Mouse (Mus musculus) bone marrow, adult 2 months (tissue): Measurements from ENCODE around the gene Arhgap10.

Experiments
- CTCF ChIP-seq: fragments of 200-500 bp; IDR thresholded peaks from 2 replicates; pipeline ENCODE4 v1.5.1; 2011; ENCODE audit warnings: low read length, control low read depth; ENCODE audit not compliant: control insufficient read depth, insufficient read depth
- POLR2A ChIP-seq: fragments of 200-500 bp; IDR thresholded peaks from 2 replicates; pipeline ENCODE4 v1.6.1; 2011; ENCODE audit warnings: low read depth, mild to moderate bottlenecking, control low read depth, low read length, borderline replicate concordance; ENCODE audit not compliant: control insufficient read depth

DNA sequence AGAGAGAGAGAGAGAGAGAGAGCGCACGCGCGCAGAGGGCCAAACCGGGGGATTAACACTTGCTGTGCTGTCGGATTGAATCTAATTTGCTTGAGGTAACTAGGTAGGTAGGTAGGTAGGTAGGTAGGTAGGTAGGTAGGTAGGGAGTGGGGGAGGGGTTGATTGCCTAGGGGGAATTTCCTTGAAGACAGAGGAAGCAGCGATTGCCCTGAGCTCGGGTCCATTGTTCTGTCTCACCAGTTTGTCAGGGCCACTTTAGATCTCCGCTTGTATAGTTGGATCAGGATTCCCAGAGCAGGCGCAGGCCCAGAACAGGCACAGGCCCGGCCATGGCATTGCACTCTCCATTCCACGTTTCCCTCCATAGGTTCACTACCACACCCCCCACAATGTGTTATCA, 19.1 kb upstream of the Arhgap10 start:
- TF ChIP-seq CTCF (no peak), POLR2A (no peak)
